In genomic region chr2:49191695-49192094, GRCm38 (mm10) we compare ENCODE assay signal across 15 mouse cellular contexts.
"Had no signal": no experiment of that assay in that cellular context is flagged by ENCODE, and none has a peak within 500 bp of the region (broad histone marks: within the 10 kb centered on the region; RNA-seq: fewer than 3 reads in every experiment).

No protein-coding gene starts in this region.

- H3K36me3 ChIP-seq: neural tube, embryonic 13.5 days; neural tube, embryonic 15.5 days; stomach, embryonic 15.5 days had no signal

- H3K9ac ChIP-seq: neural tube, embryonic 13.5 days; neural tube, embryonic 15.5 days; stomach, embryonic 15.5 days had no signal

- DNase-seq: right cerebral cortex, adult 18-20 months; right cerebral cortex, postnatal 14 days; right cerebral cortex, postnatal 25 days; right cerebral cortex, postnatal 4 days; spleen, adult 18-20 months; thymus, adult 18-20 months; thymus, adult 2 months; thymus, postnatal 14 days; thymus, postnatal 25 days; thymus, postnatal 36 days; thymus, postnatal 4 days had no signal

- H3K27ac ChIP-seq: neural tube, embryonic 13.5 days; neural tube, embryonic 15.5 days; stomach, embryonic 15.5 days; stomach, postnatal 0 days had no signal

- H3K9me3 ChIP-seq: neural tube, embryonic 13.5 days; neural tube, embryonic 15.5 days; stomach, embryonic 15.5 days had no signal

- H3K4me1 ChIP-seq: neural tube, embryonic 13.5 days; neural tube, embryonic 15.5 days; stomach, embryonic 15.5 days had no signal

- H3K4me3 ChIP-seq: neural tube, embryonic 13.5 days; neural tube, embryonic 15.5 days; stomach, embryonic 15.5 days had no signal

- H3K27me3 ChIP-seq: neural tube, embryonic 13.5 days; neural tube, embryonic 15.5 days; stomach, embryonic 15.5 days had no signal
